Mouse (Mus musculus): Measurements from ENCODE around the gene Atp10a.

DNA sequence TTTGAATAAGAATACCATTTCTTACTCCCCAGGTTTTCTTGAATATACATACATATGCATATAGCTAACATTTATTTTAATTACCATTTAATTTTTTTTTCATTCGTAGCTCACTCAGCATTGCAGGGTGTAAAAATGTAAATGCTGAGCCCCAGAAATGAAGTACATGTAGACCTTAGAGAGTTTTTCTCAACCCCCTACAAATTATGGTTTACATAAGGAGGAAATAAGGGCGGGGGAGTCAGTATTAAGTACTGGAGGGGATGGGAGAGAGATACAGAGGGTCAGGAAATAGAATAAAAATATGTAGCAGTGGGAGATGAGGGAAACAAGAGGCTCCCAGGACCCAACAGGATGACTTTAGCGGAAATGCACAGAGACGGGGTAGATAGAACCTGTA is 188.5 kb downstream of the Atp10a start:
- TF ChIP-seq CTCF (IDR thresholded peaks at IDR 0.05; ENCODE audit: borderline replicate concordance, extremely low read depth, insufficient read depth, insufficient read length) (no peak), POLR2A (IDR thresholded peaks at IDR 0.05; ENCODE audit: borderline replicate concordance, extremely low read depth, insufficient read depth, insufficient read length, poor library complexity, severe bottlenecking) (no peak)

Data from brain, embryonic 14.5 days (tissue).